Mouse (Mus musculus): ENCODE data around the gene Ms4a4a. TPM values are rescaled to one million over a fixed set of nuclear protein-coding genes. Genes with fewer than 3 reads are reported as not detected.

The Ms4a4a gene
- total and polyA plus RNA-seq, 3 experiments: 0.29 TPM; not detected in 2

DNA sequence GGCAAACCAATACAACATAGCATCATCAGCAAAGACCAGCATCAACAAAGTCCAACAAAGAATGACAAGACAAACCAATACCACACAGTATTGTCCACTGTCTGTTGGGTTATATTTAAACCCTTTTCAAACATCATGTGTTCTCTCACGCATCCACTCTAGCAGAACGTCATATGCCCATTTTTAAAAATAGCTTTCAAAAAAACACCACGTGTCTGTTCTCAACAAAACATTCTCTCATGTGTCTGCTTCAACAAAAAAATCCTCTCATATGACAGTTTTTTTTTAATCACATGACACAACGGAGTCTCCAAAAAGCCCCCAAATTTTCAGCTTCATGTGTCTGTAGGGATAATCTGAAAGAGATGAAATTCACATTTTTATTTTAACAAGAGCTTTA, 12.4 kb downstream of the Ms4a4a start (continued):
- TF ChIP-seq IRF4 (IDR thresholded peaks at IDR 0.05; ENCODE audit: low read depth, low read length) (no peak), UBTF (IDR thresholded peaks at IDR 0.05; ENCODE audit: low read depth, low read length) (no peak), NRF1 (IDR thresholded peaks at IDR 0.05; ENCODE audit: low read depth, low read length) (no peak), USF1 (IDR thresholded peaks at IDR 0.05; ENCODE audit: low read depth, low read length) (peak; percentile 54), POLR2A (IDR thresholded peaks at IDR 0.05; ENCODE audit: low read depth, low read length) (no peak), SMC3 (IDR thresholded peaks at IDR 0.05; ENCODE audit: low read depth, low read length) (no peak), MAZ (IDR thresholded peaks at IDR 0.05; ENCODE audit: low read depth, low read length) (no peak), JUN (IDR thresholded peaks at IDR 0.05; ENCODE audit: insufficient read depth, low read depth, low read length) (no peak), E2F4 (IDR thresholded peaks at IDR 0.05; ENCODE audit: insufficient replicate concordance, low read depth, low read length) (no peak), RCOR1 (conservative IDR thresholded peaks at IDR 0.05; ENCODE audit: low read depth, low read length) (no peak), JUND (conservative IDR thresholded peaks at IDR 0.05; ENCODE audit: low read depth, low read length) (no peak), USF2 (conservative IDR thresholded peaks at IDR 0.05; ENCODE audit: low read depth, low read length) (peak; percentile 56), ZMIZ1 (IDR thresholded peaks at IDR 0.05; ENCODE audit: low read depth, low read length) (no peak), POLR2AphosphoS2 (IDR thresholded peaks at IDR 0.05; ENCODE audit: low read depth, low read length) (no peak), RAD21 (IDR thresholded peaks at IDR 0.05; ENCODE audit: low read depth, low read length) (no peak; the same call in 1 of the 2 replicates), CHD1 (IDR thresholded peaks at IDR 0.05; ENCODE audit: low read depth, low read length) (no peak), MYC (IDR thresholded peaks at IDR 0.05; ENCODE audit: low read depth, low read length) (peak; percentile 61; the same call in 1 of the 2 replicates), TBP (conservative IDR thresholded peaks at IDR 0.05; ENCODE audit: low read depth, low read length) (peak; percentile 65; the same call in 1 of the 2 replicates)

GRCm38 (mm10) chr19:11388949-11389348, 13.6 kb downstream of the Ms4a4a start:
- in situ Hi-C loops (cut with MboI; ENCODE audit: low pct_ligation_motif_present, low pct_unique_long_range_greater_than_20kb, low sequenced_read_pairs) (no loop called here), dilution Hi-C loops (cut with MboI; ENCODE audit: extremely low pct_ligation_motif_present, extremely low pct_unique_long_range_greater_than_20kb, low sequenced_read_pairs) (no loop called here)
- Histone ChIP-seq H3K27ac (ENCODE audit: insufficient read depth, low read depth) (no peak overlapping the region), H3K27me3 (replicated peaks) (no peaks in the 10 kb centered on the region), H3K4me2 (ENCODE audit: insufficient read depth, low read depth, poor library complexity, severe bottlenecking) (no peak overlapping the region), H3K9ac (ENCODE audit: insufficient read depth, low read depth) (no peak overlapping the region), H3K4me3 (replicated peaks in 1 of 3; ENCODE audit: low read depth in 2 of 3, low read length in 2 of 3, poor library complexity in 1 of 3) (peak overlapping the region in 2 of 3 experiments; percentile 15 to 20), H3K4me1 (ENCODE audit: control insufficient read depth in 1 of 2, insufficient read depth in 2 of 2) (peaks cover 4 to 23% of the 10 kb centered on the region in 2 experiments; a peak in 3 of 4 replicates), H3K79me2 (replicated peaks; ENCODE audit: control insufficient read depth, extremely low read depth, insufficient read depth, poor library complexity, severe bottlenecking) (no peaks in the 10 kb centered on the region), H3K36me3 (replicated peaks in 1 of 2; ENCODE audit: control insufficient read depth in 1 of 2, insufficient read depth in 1 of 2, low read length in 1 of 2) (no peaks in the 10 kb centered on the region), H3K9me3 (replicated peaks; ENCODE audit: low read length) (no peaks in the 10 kb centered on the region)
- TF ChIP-seq TBP (conservative IDR thresholded peaks at IDR 0.05; ENCODE audit: low read depth, low read length) (no peak), USF2 (conservative IDR thresholded peaks at IDR 0.05; ENCODE audit: low read depth, low read length) (no peak), MAX (IDR thresholded peaks at IDR 0.05; ENCODE audit: low read length) (no peak), GABPA (IDR thresholded peaks at IDR 0.05; ENCODE audit: insufficient replicate concordance, low read depth, low read length) (no peak), KAT2A (IDR thresholded peaks at IDR 0.05; ENCODE audit: insufficient replicate concordance, low read length) (no peak), CHD2 (IDR thresholded peaks at IDR 0.05; ENCODE audit: low read length) (no peak), POLR2AphosphoS2 (IDR thresholded peaks at IDR 0.05; ENCODE audit: low read depth, low read length) (no peak)
- DNase-seq (ENCODE audit: extremely low read depth): no peak
